Mouse (Mus musculus): ENCODE measurements around the gene Vwa8.

Gene Vwa8

GRCm38 (mm10) chr14:79225458-79225857 lies 376.6 kb downstream of the Vwa8 start:
- DNase-seq (ENCODE audit: low spot score in 2 of 2) = no peak

GRCm38 (mm10) chr14:79226056-79226455 lies 377.2 kb downstream of the Vwa8 start:
- no peak for DNase-seq (ENCODE audit: low spot score in 2 of 2)

DNA sequence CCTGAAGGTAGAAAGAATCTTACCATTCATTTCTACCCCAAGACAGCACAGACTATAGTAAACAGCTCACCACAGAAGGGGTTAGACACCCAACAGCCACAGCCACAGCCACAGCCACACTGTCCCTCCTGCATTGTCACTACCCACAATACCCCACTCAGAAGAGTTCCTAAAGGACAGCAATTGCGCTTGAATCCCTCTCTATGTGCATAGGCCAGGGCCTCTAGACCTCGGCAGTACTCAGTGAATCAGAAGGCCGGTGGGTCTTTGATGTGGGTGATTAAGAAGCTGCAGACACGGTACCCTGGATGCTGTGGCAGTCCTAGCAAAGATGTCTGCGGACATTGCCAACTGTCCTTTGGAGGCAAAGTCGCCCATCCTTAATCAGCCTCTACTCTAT lies 377.9 kb downstream of the Vwa8 start:
- no peak for DNase-seq (ENCODE audit: low spot score in 2 of 2)

GRCm38 (mm10) chr14:79227955-79228354 lies 379.1 kb downstream of the Vwa8 start:
- DNase-seq (ENCODE audit: low spot score in 2 of 2) = no peak

DNA sequence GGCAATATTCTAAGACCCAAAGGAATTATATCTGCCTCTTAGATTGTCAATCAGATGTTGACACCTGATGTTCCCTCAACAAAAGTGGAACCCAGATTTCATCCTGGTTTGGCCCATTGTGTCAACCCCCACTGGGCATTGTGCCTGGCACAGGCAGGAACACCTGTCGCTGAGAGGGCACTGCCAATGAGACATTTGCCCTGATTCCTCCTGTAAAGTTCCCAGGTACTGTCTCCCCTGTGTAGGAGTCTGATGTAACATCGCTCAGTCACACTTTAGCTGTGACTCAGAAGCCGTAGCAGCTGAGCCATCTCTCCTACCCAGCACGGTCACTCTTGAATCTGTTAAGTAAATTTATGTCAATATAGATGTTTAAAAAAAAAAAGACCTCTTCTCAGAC lies 382.8 kb downstream of the Vwa8 start:
- DNase-seq (ENCODE audit: low spot score in 2 of 2) = no peak

GRCm38 (mm10) chr14:79233697-79234096 lies 384.8 kb downstream of the Vwa8 start:
- no peak for DNase-seq (ENCODE audit: low spot score in 2 of 2)

GRCm38 (mm10) chr14:79234513-79234912 lies 385.7 kb downstream of the Vwa8 start:
- no peak for DNase-seq (ENCODE audit: low spot score in 2 of 2)

GRCm38 (mm10) chr14:79235157-79235556 lies 386.3 kb downstream of the Vwa8 start:
- DNase-seq (ENCODE audit: low spot score in 2 of 2) = no peak

GRCm38 (mm10) chr14:79236261-79236660 lies 387.4 kb downstream of the Vwa8 start:
- DNase-seq (ENCODE audit: low spot score in 2 of 2) = no peak

DNA sequence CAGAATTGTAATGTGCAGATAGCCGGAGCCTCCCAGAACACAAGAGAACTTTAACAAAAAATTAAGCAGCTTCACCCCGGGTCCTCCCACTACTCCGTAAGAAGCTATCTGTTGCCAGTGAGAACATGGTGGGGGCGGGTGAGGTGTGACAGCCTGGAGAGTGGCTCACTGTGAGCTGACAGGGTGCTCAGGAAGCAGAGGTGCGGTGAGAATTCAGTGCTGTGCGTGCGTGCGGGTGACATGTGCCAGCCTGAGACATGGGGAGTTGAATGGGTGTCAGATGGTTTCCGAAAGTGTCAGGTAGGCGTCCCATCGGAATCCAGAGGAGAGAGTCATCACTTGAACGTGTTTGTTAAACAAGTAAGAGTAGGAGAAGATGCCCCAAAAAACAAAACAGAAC lies 390.6 kb downstream of the Vwa8 start:
- peak; percentile 55 to 66 for DNase-seq (ENCODE audit: low spot score in 2 of 2)

DNA sequence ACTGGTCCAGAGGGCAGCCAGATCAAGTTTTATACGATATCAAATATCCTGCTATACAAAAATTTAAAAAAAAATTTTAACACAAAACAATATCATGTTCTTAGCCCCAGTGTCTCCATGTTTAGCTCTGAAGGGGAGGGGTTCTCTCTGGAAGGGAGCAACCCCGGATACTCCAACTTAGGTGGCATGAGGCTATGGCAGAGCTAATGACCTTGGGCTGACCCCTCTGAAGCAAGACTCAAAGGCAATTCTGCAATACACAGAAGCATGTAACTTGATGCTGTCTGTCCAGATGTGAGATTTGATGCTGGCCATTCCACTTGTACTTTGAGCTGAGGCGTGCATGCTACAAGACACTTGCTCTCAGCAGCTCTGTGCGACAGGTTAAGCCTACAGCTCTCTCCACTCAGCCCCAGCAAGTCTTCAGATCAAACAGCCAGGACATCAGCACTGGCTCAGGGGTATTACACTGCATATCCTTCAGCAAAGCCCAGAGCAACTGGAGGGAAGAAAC lies 392.3 kb downstream of the Vwa8 start:
- DNase-seq (ENCODE audit: low spot score in 2 of 2) = no peak

- DNase-seq (ENCODE audit: low spot score in 2 of 2) = no peak
Observed at GRCm38 (mm10) chr14:79241656-79242385, 393.0 kb downstream of the Vwa8 start.

- no peak for DNase-seq (ENCODE audit: low spot score in 2 of 2)
Observed at GRCm38 (mm10) chr14:79242386-79242720, 393.5 kb downstream of the Vwa8 start.

GRCm38 (mm10) chr14:79243038-79243883 lies 394.4 kb downstream of the Vwa8 start:
- no peak for DNase-seq (ENCODE audit: low spot score in 2 of 2)

DNA sequence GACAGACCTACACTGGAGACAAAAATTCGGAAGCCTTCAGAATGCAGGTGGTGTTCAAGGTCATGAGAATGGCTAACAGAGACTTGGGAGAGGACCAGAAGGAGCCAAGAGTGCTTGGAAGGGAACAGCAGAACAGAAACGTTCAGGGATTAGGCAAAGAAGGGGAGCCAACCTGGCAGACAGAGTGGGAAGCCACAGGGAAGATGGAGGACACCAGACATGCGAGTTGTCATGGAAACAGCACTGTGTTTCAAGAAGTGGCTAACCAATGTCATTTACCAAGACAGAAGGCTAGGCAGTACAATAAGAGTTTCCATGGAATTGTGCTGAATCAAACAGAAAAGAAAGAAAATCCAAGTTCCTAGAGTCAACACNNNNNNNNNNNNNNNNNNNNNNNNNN lies 395.7 kb downstream of the Vwa8 start:
- no peak for DNase-seq (ENCODE audit: low spot score in 2 of 2)

GRCm38 (mm10) chr14:79251727-79252285 lies 403.0 kb downstream of the Vwa8 start:
- no peak for DNase-seq (ENCODE audit: low spot score in 2 of 2)

Data from left cerebral cortex, adult 9 months (tissue).